In genomic region chr2:38719354-38719753, GRCm38 (mm10) we compare ENCODE assay signal across 27 mouse cellular contexts. TPM values are rescaled to one million over a fixed set of nuclear protein-coding genes. Genes with fewer than 3 reads are reported as not detected.
DNase-seq lines count a peak whose midpoint lies in the region; ATAC-seq and TF ChIP-seq lines count a peak whose summit lies in the region.
"Had no signal": no experiment of that assay in that cellular context is flagged by ENCODE, and none has a peak within 500 bp of the region (broad histone marks: within the 10 kb centered on the region; RNA-seq: fewer than 3 reads in every experiment).

No protein-coding gene starts in this region.

- TF ChIP-seq EP300 in liver, embryonic 14.5 days (IDR thresholded peaks at IDR 0.05; ENCODE audit: low read depth): no peak

- WGBS in lung, embryonic 14.5 days: 34% methylated on average over 6 of the region's 6 CpGs
- 8% methylated on average over 6 of the region's 6 CpGs for WGBS in liver, embryonic 14.5 days (ENCODE audit: insufficient replicate concordance)
- 65% methylated on average over 6 of the region's 6 CpGs for WGBS in kidney, embryonic 16.5 days

- H3K4me1 ChIP-seq in lung, embryonic 14.5 days (ENCODE audit: insufficient read depth): peaks cover 12% of the 10 kb centered on the region
- H3K4me1 ChIP-seq in G1E (ENCODE audit: insufficient read depth, low read depth, low read length): peaks cover 36% of the 10 kb centered on the region
- peaks cover 7 to 13% of the 10 kb centered on the region in 2 experiments for H3K4me1 ChIP-seq in liver, embryonic 14.5 days (replicated peaks; ENCODE audit: control insufficient read depth in 2 of 2, insufficient read depth in 2 of 2, low read length in 1 of 2)
- H3K4me1 ChIP-seq in kidney, embryonic 16.5 days (ENCODE audit: insufficient read depth, low read length): 0 out of 2 replicates have a peak, but pooled peaks cover 3% of the 10 kb centered on the region
- H3K4me1 ChIP-seq: hindbrain, embryonic 15.5 days; stomach, embryonic 15.5 days had no signal

- H3K4me2 ChIP-seq in lung, embryonic 14.5 days: no peak overlapping the region
- no peak overlapping the region; the same call in 1 of the 2 replicates for H3K4me2 ChIP-seq in liver, embryonic 14.5 days (ENCODE audit: low read depth)
- no peak overlapping the region for H3K4me2 ChIP-seq in kidney, embryonic 16.5 days (replicated peaks; ENCODE audit: low read depth, low read length)
- H3K4me2 ChIP-seq: heart, embryonic 15.5 days; hindbrain, embryonic 15.5 days; midbrain, embryonic 13.5 days; stomach, embryonic 15.5 days had no signal

- no peak for TF ChIP-seq CTCF in lung, embryonic 14.5 days (IDR thresholded peaks at IDR 0.05; ENCODE audit: low read depth)
- TF ChIP-seq CTCF in G1E (IDR thresholded peaks at IDR 0.05; ENCODE audit: low read depth, low read length): no peak
- no peak for TF ChIP-seq CTCF in liver, embryonic 14.5 days (IDR thresholded peaks at IDR 0.05; ENCODE audit: low read depth)

- no peaks in the 10 kb centered on the region for H3K27me3 ChIP-seq in lung, embryonic 14.5 days (ENCODE audit: insufficient read depth, low read length)
- H3K27me3 ChIP-seq in G1E (ENCODE audit: insufficient read depth, low read length): peaks cover 4% of the 10 kb centered on the region; the same call in 1 of the 2 replicates
- no peaks in the 10 kb centered on the region for H3K27me3 ChIP-seq in liver, embryonic 14.5 days (ENCODE audit: control insufficient read depth, insufficient read depth, low read length)
- H3K27me3 ChIP-seq in kidney, embryonic 16.5 days (ENCODE audit: insufficient read depth, low read length): peaks cover under 1% of the 10 kb centered on the region; the same call in 1 of the 2 replicates
- H3K27me3 ChIP-seq: Patski had no signal

- H3K9ac ChIP-seq in lung, embryonic 14.5 days: no peak overlapping the region
- no peak overlapping the region for H3K9ac ChIP-seq in liver, embryonic 14.5 days (replicated peaks)
- H3K9ac ChIP-seq in kidney, embryonic 16.5 days (replicated peaks; ENCODE audit: low read length): no peak overlapping the region
- H3K9ac ChIP-seq: heart, embryonic 15.5 days; hindbrain, embryonic 15.5 days; midbrain, embryonic 13.5 days; stomach, embryonic 15.5 days had no signal

- no peak overlapping the region for H3K4me3 ChIP-seq in lung, embryonic 14.5 days (ENCODE audit: low read depth, low read length)
- no peak overlapping the region; the same call in 1 of the 2 replicates for H3K4me3 ChIP-seq in G1E (ENCODE audit: low read depth, low read length)
- no peak overlapping the region for H3K4me3 ChIP-seq in liver, embryonic 14.5 days (ENCODE audit: insufficient read depth in 1 of 2, low read depth in 2 of 2, low read length in 2 of 2)
- H3K4me3 ChIP-seq in kidney, embryonic 16.5 days (ENCODE audit: low read length): no peak overlapping the region
- H3K4me3 ChIP-seq: heart, adult 2 months; heart, embryonic 15.5 days; hindbrain, embryonic 15.5 days; midbrain, embryonic 13.5 days; stomach, embryonic 15.5 days had no signal

- ATAC-seq in lung, embryonic 14.5 days (ENCODE audit: insufficient read depth): peak; percentile 16; the same call in 1 of the 2 replicates
- peak; percentile 54 for ATAC-seq in G1E (ENCODE audit: extremely low read depth, insufficient number of reproducible peaks, low FRiP score, poor library complexity, severe bottlenecking)
- ATAC-seq in liver, embryonic 14.5 days (ENCODE audit: insufficient read depth): peak; percentile 50; the same call in 1 of the 2 replicates
- no peak for ATAC-seq in kidney, embryonic 16.5 days (ENCODE audit: low FRiP score, low TSS enrichment)
- ATAC-seq: midbrain, embryonic 13.5 days; Patski had no signal

- H3K27ac ChIP-seq in lung, embryonic 14.5 days (ENCODE audit: low read depth): no peak overlapping the region
- no peak overlapping the region for H3K27ac ChIP-seq in liver, embryonic 14.5 days
- H3K27ac ChIP-seq in kidney, embryonic 16.5 days (ENCODE audit: low read length): no peak overlapping the region
- H3K27ac ChIP-seq: heart, adult 2 months; heart, embryonic 15.5 days; hindbrain, embryonic 15.5 days; midbrain, embryonic 13.5 days; stomach, embryonic 15.5 days had no signal

- peak; percentile 47 to 49 for DNase-seq in adrenal gland, postnatal 36 days
- no peak for DNase-seq in adrenal gland, postnatal 25 days
- no peak for DNase-seq in lung, embryonic 14.5 days
- no peak for DNase-seq in lung, postnatal 25 days (ENCODE audit: low spot score)
- no peak for DNase-seq in G1E (ENCODE audit: low spot score)
- DNase-seq in liver, embryonic 14.5 days (ENCODE audit: low read depth in 3 of 3, low spot score in 3 of 3): no peak
- DNase-seq: cerebellum, adult 11-12 months; cerebellum, postnatal 10 days; gastrocnemius, postnatal 36 days; heart, adult 2 months; heart, postnatal 36 days; kidney, adult 2 months; kidney, postnatal 10 days; left cerebral cortex, postnatal 4 days; thymus, adult 2 months; thymus, postnatal 4 days had no signal

- H3K9me3 ChIP-seq in lung, embryonic 14.5 days (ENCODE audit: low read depth, low read length): no peaks in the 10 kb centered on the region
- no peaks in the 10 kb centered on the region for H3K9me3 ChIP-seq in G1E (replicated peaks)
- no peaks in the 10 kb centered on the region for H3K9me3 ChIP-seq in liver, embryonic 14.5 days (ENCODE audit: control insufficient read depth, low read length)
- H3K9me3 ChIP-seq in kidney, embryonic 16.5 days (ENCODE audit: low read length): no peaks in the 10 kb centered on the region
- H3K9me3 ChIP-seq: heart, embryonic 15.5 days; hindbrain, embryonic 15.5 days; midbrain, embryonic 13.5 days; stomach, embryonic 15.5 days had no signal

- H3K36me3 ChIP-seq in lung, embryonic 14.5 days (ENCODE audit: insufficient read depth): no peaks in the 10 kb centered on the region
- no peaks in the 10 kb centered on the region for H3K36me3 ChIP-seq in G1E (replicated peaks)
- H3K36me3 ChIP-seq in liver, embryonic 14.5 days (replicated peaks; ENCODE audit: control insufficient read depth, insufficient read depth, low read depth): no peaks in the 10 kb centered on the region
- H3K36me3 ChIP-seq in kidney, embryonic 16.5 days (ENCODE audit: insufficient read depth, low read length): no peaks in the 10 kb centered on the region
- H3K36me3 ChIP-seq: heart, embryonic 15.5 days; hindbrain, embryonic 15.5 days; midbrain, embryonic 13.5 days; stomach, embryonic 15.5 days had no signal

RNA-seq across cellular contexts. Expression of gene Nr5a1, which starts 5.0 kb away (rescaled TPM):
- 100 to 1,000 TPM; 529 to 721 TPM for total RNA-seq in adrenal gland, postnatal 36 days (2021)
- total RNA-seq in adrenal gland, postnatal 25 days (2021): 642 and 788 TPM in 2 replicates
- polyA plus RNA-seq in lung, embryonic 14.5 days (2014; fragmentation: Nextera tagmentation; extraction: Ambion mirVana): 0.14 and 0.29 TPM in 2 replicates
- total RNA-seq in G1E (2014; fragmentation: Nextera tagmentation) (not detected in 2 replicates), G1E (2017) (0.11 and 0.12 TPM in 2 replicates)
- polyA plus RNA-seq in G1E (2012): 0.03 and 0.04 TPM in 2 replicates
- not detected in 2 replicates for polyA plus RNA-seq in liver, embryonic 14.5 days (2012; rRNA removed)
- polyA plus RNA-seq in liver, embryonic 14.5 days (2014; fragmentation: Nextera tagmentation; extraction: Ambion mirVana): not detected in 2 replicates
- 2.2 and 4.0 TPM in 2 replicates for polyA plus RNA-seq in kidney, embryonic 16.5 days (2015; fragmentation: Nextera tagmentation; extraction: Ambion mirVana)
- total RNA-seq: gastrocnemius, adult 18-20 months; gastrocnemius, postnatal 36 days; heart, adult 2 months; heart, postnatal 36 days; layer of hippocampus, adult 18-20 months; layer of hippocampus, postnatal 14 days; liver, adult 2 months; megakaryocyte, adult 5-6 weeks had no signal
- polyA plus RNA-seq: heart, embryonic 15.5 days; hindbrain, embryonic 15.5 days; liver, adult 2 months; Patski had no signal

Comparison
In these comparisons a context has a peak if more than half of its experiments do, and no peak if none do; other contexts are left out.
1. DNase-seq: peak in adrenal gland, postnatal 36 days (2 of 2); none in adrenal gland, postnatal 25 days (single experiment), lung, embryonic 14.5 days (single experiment), lung, postnatal 25 days (single experiment), G1E (single experiment) and liver, embryonic 14.5 days (0 of 3).